Comparison of ENCODE assay signal across 29 mouse cellular contexts in the genomic region with DNA sequence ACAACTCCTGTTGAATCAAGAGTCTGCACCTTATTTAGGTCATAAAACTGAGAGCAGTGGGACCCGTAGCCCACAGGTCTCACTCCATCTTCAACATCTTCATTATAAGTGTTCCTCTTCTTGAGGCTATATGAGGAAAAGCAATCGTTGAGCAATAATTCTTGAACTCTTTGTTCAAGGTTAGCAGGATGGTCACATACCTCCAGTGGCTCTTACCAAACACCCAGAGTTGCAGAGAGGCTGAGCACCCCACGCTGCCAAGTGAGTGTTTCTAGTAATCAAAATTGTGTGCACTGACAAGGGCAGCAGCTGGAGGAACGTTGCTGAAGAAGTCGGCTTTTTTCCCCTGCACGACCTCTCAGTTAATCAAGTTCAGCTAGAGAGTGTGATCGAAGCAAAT. TPM values are rescaled to one million over a fixed set of nuclear protein-coding genes. Genes with fewer than 3 reads are reported as not detected.
DNase-seq lines count a peak whose midpoint lies in the region; ATAC-seq and TF ChIP-seq lines count a peak whose summit lies in the region.
"Had no signal": no experiment of that assay in that cellular context is flagged by ENCODE, and none has a peak within 500 bp of the region (broad histone marks: within the 10 kb centered on the region; RNA-seq: fewer than 3 reads in every experiment).

No protein-coding gene starts in this region.

- no peaks in the 10 kb centered on the region for H3K36me3 ChIP-seq in lung, embryonic 15.5 days
- no peaks in the 10 kb centered on the region for H3K36me3 ChIP-seq in midbrain, embryonic 14.5 days (ENCODE audit: control insufficient read depth, insufficient read depth, low read length)
- H3K36me3 ChIP-seq: G1E; heart, embryonic 15.5 days; liver, embryonic 15.5 days had no signal

- H3K4me1 ChIP-seq in bone marrow macrophage, adult 2 months (ENCODE audit: control insufficient read depth, insufficient read depth, low read length), result peaks cover 38% of the 10 kb centered on the region
- no peaks in the 10 kb centered on the region for H3K4me1 ChIP-seq in lung, embryonic 15.5 days
- H3K4me1 ChIP-seq in midbrain, embryonic 14.5 days (ENCODE audit: control insufficient read depth, insufficient read depth, low read length), result no peaks in the 10 kb centered on the region
- H3K4me1 ChIP-seq: heart, embryonic 15.5 days; liver, embryonic 15.5 days had no signal

- H3K27ac ChIP-seq in bone marrow macrophage, adult 2 months (ENCODE audit: insufficient read depth, low read depth, low read length), result peak overlapping the region; percentile 75
- H3K27ac ChIP-seq in lung, embryonic 15.5 days, result peak overlapping the region; percentile 47
- H3K27ac ChIP-seq in midbrain, embryonic 14.5 days (replicated peaks; ENCODE audit: low read depth, low read length), result no peak overlapping the region
- H3K27ac ChIP-seq: heart, embryonic 15.5 days; kidney, postnatal 0 days; liver, embryonic 15.5 days; stomach, postnatal 0 days had no signal

- no peak for TF ChIP-seq CTCF in bone marrow macrophage, adult 2 months (IDR thresholded peaks at IDR 0.05; ENCODE audit: low read depth, low read length)

- H3K27me3 ChIP-seq in lung, embryonic 15.5 days, result no peaks in the 10 kb centered on the region
- H3K27me3 ChIP-seq in midbrain, embryonic 14.5 days (ENCODE audit: control insufficient read depth, insufficient read depth, low read length), result no peaks in the 10 kb centered on the region
- H3K27me3 ChIP-seq: heart, embryonic 15.5 days; liver, embryonic 15.5 days had no signal

- TF ChIP-seq POLR2A in bone marrow macrophage, adult 2 months (IDR thresholded peaks at IDR 0.05; ENCODE audit: borderline replicate concordance, low read depth, low read length), result no peak

- peak overlapping the region; percentile 9; the same call in 1 of the 2 replicates for H3K4me3 ChIP-seq in bone marrow macrophage, adult 2 months (ENCODE audit: insufficient read depth, low read length)
- no peak overlapping the region for H3K4me3 ChIP-seq in lung, embryonic 15.5 days
- no peak overlapping the region for H3K4me3 ChIP-seq in midbrain, embryonic 14.5 days (replicated peaks; ENCODE audit: low read depth, low read length)
- H3K4me3 ChIP-seq: erythroblast, embryonic 14.5 days; heart, embryonic 15.5 days; liver, embryonic 15.5 days had no signal

- H3K9me3 ChIP-seq in lung, embryonic 15.5 days, result no peaks in the 10 kb centered on the region
- H3K9me3 ChIP-seq in midbrain, embryonic 14.5 days (ENCODE audit: control insufficient read depth, low read length), result no peaks in the 10 kb centered on the region
- H3K9me3 ChIP-seq: G1E; heart, embryonic 15.5 days; liver, embryonic 15.5 days had no signal

- H3K9ac ChIP-seq in lung, embryonic 15.5 days, result no peak overlapping the region
- no peak overlapping the region for H3K9ac ChIP-seq in midbrain, embryonic 14.5 days (replicated peaks; ENCODE audit: low read length)
- H3K9ac ChIP-seq: forebrain, postnatal 0 days; heart, embryonic 15.5 days; liver, embryonic 15.5 days had no signal

- 42% methylated on average over 7 of the region's 7 CpGs for WGBS in lung, embryonic 15.5 days
- WGBS in midbrain, embryonic 14.5 days, result 83% methylated on average over 7 of the region's 7 CpGs

- DNase-seq in adrenal gland, postnatal 14 days, result peak; percentile 56
- no peak for DNase-seq in adrenal gland, postnatal 4 days (ENCODE audit: low spot score in 2 of 2)
- peak; percentile 74 for DNase-seq in lung, postnatal 36 days
- DNase-seq in midbrain, embryonic 14.5 days, result no peak
- DNase-seq in ovary, adult 18-20 months (ENCODE audit: low spot score), result no peak
- DNase-seq in layer of hippocampus, adult 11-12 months (ENCODE audit: low spot score), result no peak
- DNase-seq: adrenal gland, postnatal 36 days; cerebellum, adult 11-12 months; cerebellum, adult 9-11 months; forebrain, postnatal 0 days; kidney, adult 8-10 months; kidney, postnatal 4 days; layer of hippocampus, adult 9-11 months; liver; right cerebral cortex, postnatal 4 days; thymus, adult 18-20 months; thymus, postnatal 25 days had no signal

- no peak overlapping the region for H3K4me2 ChIP-seq in lung, embryonic 15.5 days
- H3K4me2 ChIP-seq in midbrain, embryonic 14.5 days (ENCODE audit: low read length), result no peak overlapping the region
- H3K4me2 ChIP-seq: heart, embryonic 15.5 days; liver, embryonic 15.5 days had no signal

- ATAC-seq in lung, embryonic 15.5 days (ENCODE audit: borderline replicate concordance, extremely low read depth, low FRiP score, low TSS enrichment), result no peak; the same call in 1 of the 2 replicates
- no peak for ATAC-seq in midbrain, embryonic 14.5 days (ENCODE audit: low FRiP score, low TSS enrichment)
- ATAC-seq: forebrain, postnatal 0 days; hindbrain, embryonic 16.5 days; intestine, embryonic 16.5 days; midbrain, embryonic 16.5 days; Patski had no signal

RNA-seq across cellular contexts. Expression of a gene that starts 7.1 kb away (rescaled TPM):
- total RNA-seq in adrenal gland, postnatal 14 days (2021), result 3.0 and 8.8 TPM in 2 replicates
- 1 to 10 TPM; 3.6 to 4.5 TPM for total RNA-seq in adrenal gland, postnatal 4 days (2021)
- polyA plus RNA-seq in bone marrow macrophage, adult 2 months (2012; ENCODE audit: insufficient read depth, insufficient read length, missing spikeins), result 613 and 643 TPM in 2 replicates
- 13.4 and 15.5 TPM in 2 replicates for polyA plus RNA-seq in lung, embryonic 15.5 days (2015; fragmentation: Nextera tagmentation; extraction: Ambion mirVana)
- 6.4 and 12.0 TPM in 2 replicates for polyA plus RNA-seq in midbrain, embryonic 14.5 days (2014; fragmentation: Nextera tagmentation; extraction: Ambion mirVana)
- polyA plus RNA-seq: erythroblast, embryonic 14.5 days; G1E; Patski had no signal

Comparison
In these comparisons a context has a peak if more than half of its experiments do, and no peak if none do; other contexts are left out.
1. DNase-seq: peak in adrenal gland, postnatal 14 days (single experiment) and lung, postnatal 36 days (single experiment); none in adrenal gland, postnatal 4 days (0 of 2), midbrain, embryonic 14.5 days (single experiment), ovary, adult 18-20 months (single experiment) and layer of hippocampus, adult 11-12 months (single experiment).
2. RNA of a gene that starts 7.1 kb away (polyA plus RNA-seq): 613 to 643 TPM in bone marrow macrophage, adult 2 months; 13.4 to 15.5 TPM in lung, embryonic 15.5 days and 6.4 to 12.0 TPM in midbrain, embryonic 14.5 days; every median in the first group is over 10 times any median in the second.